Mouse (Mus musculus) lung, postnatal 0 days (tissue): ENCODE data around the gene Ube2d3. TPM values are rescaled to one million over a fixed set of nuclear protein-coding genes. Genes with fewer than 3 reads are reported as not detected.

Experiments
- ATAC-seq: fragments of 200-750 bp; cut with Nextera tagmentation; 2 replicates; pipeline ENCODE4 v1.8.0; 2017; ENCODE audit warnings: moderate library complexity
- DNase-seq: peaks from one replicate; pipeline ENCODE4 v3.0.0-alpha.2; 2016; ENCODE audit warnings: low spot score
- H3K27ac ChIP-seq: fragments of 300-500 bp; sonication (generic); 2 replicates; pipeline ENCODE4 v1.5.1; 2014; ENCODE audit warnings: antibody characterized with exemption, mild to moderate bottlenecking, low read length, mixed read lengths
- H3K27me3 ChIP-seq: fragments of 300-500 bp; sonication (generic); replicated peaks from 2 replicates; pipeline ENCODE4 v1.6.1; 2014; ENCODE audit warnings: low read length, mixed read lengths; ENCODE audit not compliant: insufficient read depth
- H3K36me3 ChIP-seq: fragments of 300-500 bp; sonication (generic); 2 replicates; pipeline ENCODE4 v1.6.1; 2014; ENCODE audit warnings: low read length, mixed read lengths; ENCODE audit not compliant: insufficient read depth
- H3K4me1 ChIP-seq: fragments of 300-500 bp; sonication (generic); 2 replicates; pipeline ENCODE4 v1.6.1; 2014; ENCODE audit warnings: antibody characterized with exemption, low read depth, low read length, mixed read lengths; ENCODE audit not compliant: insufficient read depth
- H3K4me2 ChIP-seq: fragments of 300-500 bp; sonication (generic); replicated peaks from 2 replicates; pipeline ENCODE4 v1.6.1; 2014; ENCODE audit warnings: low read depth, mild to moderate bottlenecking, low read length, moderate library complexity, mixed read lengths
- H3K4me3 ChIP-seq: fragments of 300-500 bp; sonication (generic); 2 replicates; pipeline ENCODE4 v1.5.1; 2014; ENCODE audit warnings: low read depth, low read length
- H3K9ac ChIP-seq: fragments of 300-500 bp; sonication (generic); replicated peaks from 2 replicates; pipeline ENCODE4 v1.6.1; 2014; ENCODE audit warnings: low read depth, mild to moderate bottlenecking
- H3K9me3 ChIP-seq: fragments of 300-500 bp; sonication (generic); 2 replicates; pipeline ENCODE4 v1.6.1; 2016; ENCODE audit warnings: low read length, mixed read lengths
- CTCF ChIP-seq: IDR thresholded peaks from 2 replicates; pipeline ENCODE4 v1.5.1; 2016; ENCODE audit warnings: antibody characterized with exemption, mild to moderate bottlenecking
- EP300 ChIP-seq: IDR thresholded peaks from 2 replicates; pipeline ENCODE4 v1.6.1; 2016; ENCODE audit warnings: antibody characterized with exemption, mild to moderate bottlenecking, control low read depth
- WGBS: fragments of 180-500 bp; shearing (Covaris S2); extraction: QIAGEN DNeasy Blood & Tissue Kit; methylation state at CpG from one replicate; pipeline ENCODE4 v1.1.7; 2014; 5-methylcytosine and 5-hydroxymethylcytosine counted together
- polyA plus RNA-seq: library from polyadenylated mRNA; unstranded; fragments of >200 nt; fragmentation: Nextera tagmentation; extraction: Ambion mirVana; gene quantifications from 2 replicates; pipeline ENCODE4 v1.2.1, GENCODE M21; 2015

Ube2d3 gene
- polyA plus RNA-seq, 1 experiment from 2014 or later = 386 TPM

DNA sequence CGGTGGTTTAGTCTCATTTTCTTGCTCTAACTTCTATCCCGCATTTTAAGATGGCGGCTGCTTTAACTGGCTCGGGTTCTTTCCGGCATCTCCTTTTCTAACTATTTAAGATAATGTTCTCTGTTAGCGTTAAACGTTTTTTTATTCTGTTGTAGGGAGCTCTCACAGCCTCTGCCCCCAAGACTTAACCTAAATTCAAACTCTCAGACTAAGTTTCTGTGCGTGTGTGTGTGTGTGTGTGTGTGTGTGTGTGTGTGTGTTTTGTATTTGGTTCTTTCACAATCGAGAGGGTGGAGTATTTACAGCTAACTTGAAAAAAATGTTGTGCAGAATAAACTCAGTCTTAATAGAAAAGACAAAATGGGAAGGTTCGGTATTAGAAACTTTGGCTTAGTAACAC is 2.7 kb downstream of the Ube2d3 start:
- peak overlapping the region; percentile 66 for H3K4me2 ChIP-seq
- H3K27me3 ChIP-seq = no peaks in the 10 kb centered on the region
- no peak for ATAC-seq
- WGBS = 9% methylated on average over 10 of the region's 10 CpGs
- peak overlapping the region; percentile 96 for H3K9ac ChIP-seq
- no peaks in the 10 kb centered on the region for H3K9me3 ChIP-seq
- 0 out of 2 replicates have a peak, but pooled peaks have one; percentile 24 for TF ChIP-seq EP300
- no peak for TF ChIP-seq CTCF
- peak overlapping the region; percentile 96 for H3K4me3 ChIP-seq
- H3K27ac ChIP-seq = peak overlapping the region; percentile 100
- 0 out of 2 replicates have a peak, but pooled peaks cover 3% of the 10 kb centered on the region for H3K36me3 ChIP-seq
- H3K4me1 ChIP-seq = 0 out of 2 replicates have a peak, but pooled peaks cover 2% of the 10 kb centered on the region
- peak; percentile 59 for DNase-seq

DNA sequence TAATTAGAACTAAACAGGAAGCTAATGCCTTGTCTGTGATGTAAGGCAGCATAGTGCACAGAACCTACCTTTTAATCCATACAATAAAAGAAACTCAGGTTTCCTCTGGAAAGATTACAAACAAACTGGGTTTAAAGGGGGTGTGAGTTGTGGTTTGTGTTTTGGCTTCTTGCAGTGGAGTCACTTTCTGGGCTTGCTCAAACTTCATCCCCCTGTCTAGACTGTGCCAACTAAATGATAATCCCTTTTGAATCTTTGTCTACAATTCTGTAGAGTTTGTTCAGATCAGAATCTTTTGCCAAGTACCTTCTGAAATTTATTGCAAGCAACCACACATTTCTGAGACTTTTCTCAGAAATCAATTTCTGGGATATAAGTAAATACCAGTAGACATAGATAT is 7.0 kb downstream of the Ube2d3 start:
- H3K4me3 ChIP-seq = no peak overlapping the region
- no peaks in the 10 kb centered on the region for H3K27me3 ChIP-seq
- no peaks in the 10 kb centered on the region for H3K9me3 ChIP-seq
- no peak overlapping the region for H3K4me2 ChIP-seq
- no peak for TF ChIP-seq CTCF
- TF ChIP-seq EP300 = no peak
- H3K4me1 ChIP-seq = 0 out of 2 replicates have a peak, but pooled peaks cover 2% of the 10 kb centered on the region
- H3K36me3 ChIP-seq = 0 out of 2 replicates have a peak, but pooled peaks cover 3% of the 10 kb centered on the region
- ATAC-seq (no peak), DNase-seq (no peak)
- no peak overlapping the region for H3K27ac ChIP-seq
- H3K9ac ChIP-seq = no peak overlapping the region

- Histone ChIP-seq H3K9me3 (no peaks in the 10 kb centered on the region), H3K27me3 (no peaks in the 10 kb centered on the region), H3K27ac (no peak overlapping the region), H3K36me3 (peaks cover 10% of the 10 kb centered on the region; the same call in 1 of the 2 replicates), H3K9ac (no peak overlapping the region), H3K4me1 (no peaks in the 10 kb centered on the region), H3K4me3 (no peak overlapping the region), H3K4me2 (no peak overlapping the region)
- DNase-seq (no peak), ATAC-seq (no peak)
- no peak for TF ChIP-seq EP300
- no peak for TF ChIP-seq CTCF
Observed at GRCm38 (mm10) chr3:135458981-135459380, 21.0 kb downstream of the Ube2d3 start.

- no peaks in the 10 kb centered on the region for H3K27me3 ChIP-seq
- no peak overlapping the region for H3K4me3 ChIP-seq
- H3K9me3 ChIP-seq = no peaks in the 10 kb centered on the region
- H3K4me2 ChIP-seq = no peak overlapping the region
- H3K9ac ChIP-seq = no peak overlapping the region
- no peak for TF ChIP-seq CTCF
- no peak for TF ChIP-seq EP300
- no peaks in the 10 kb centered on the region for H3K36me3 ChIP-seq
- H3K4me1 ChIP-seq = no peaks in the 10 kb centered on the region
- WGBS = 76% methylated on average over 1 of the region's 1 CpGs
- DNase-seq = no peak
- ATAC-seq = no peak
- no peak overlapping the region for H3K27ac ChIP-seq
Observed at GRCm38 (mm10) chr3:135468402-135468801, 30.5 kb downstream of the Ube2d3 start.

- DNase-seq (no peak), ATAC-seq (no peak)
- TF ChIP-seq CTCF (no peak), EP300 (no peak)
- H3K4me3 ChIP-seq = no peak overlapping the region
- H3K9me3 ChIP-seq = no peaks in the 10 kb centered on the region
- H3K27ac ChIP-seq = no peak overlapping the region
- no peaks in the 10 kb centered on the region for H3K27me3 ChIP-seq
- H3K9ac ChIP-seq = no peak overlapping the region
- H3K4me2 ChIP-seq = no peak overlapping the region
- H3K36me3 ChIP-seq = no peaks in the 10 kb centered on the region
- WGBS = 47% methylated on average over 3 of the region's 3 CpGs
- no peaks in the 10 kb centered on the region for H3K4me1 ChIP-seq
Observed at GRCm38 (mm10) chr3:135469146-135469545, 31.2 kb downstream of the Ube2d3 start.

- no peak overlapping the region for H3K9ac ChIP-seq
- no peaks in the 10 kb centered on the region for H3K36me3 ChIP-seq
- no peak overlapping the region for H3K4me3 ChIP-seq
- H3K9me3 ChIP-seq = no peaks in the 10 kb centered on the region
- no peak overlapping the region for H3K4me2 ChIP-seq
- no peak for TF ChIP-seq CTCF
- TF ChIP-seq EP300 = no peak
- no peak overlapping the region for H3K27ac ChIP-seq
- H3K27me3 ChIP-seq = no peaks in the 10 kb centered on the region
- no peaks in the 10 kb centered on the region for H3K4me1 ChIP-seq
- 28% methylated on average over 4 of the region's 4 CpGs for WGBS
- ATAC-seq (peak; percentile 88), DNase-seq (peak; percentile 78)
Observed at GRCm38 (mm10) chr3:135469974-135470373, 32.0 kb downstream of the Ube2d3 start.

- ATAC-seq = no peak
- Histone ChIP-seq H3K4me3 (no peak overlapping the region), H3K36me3 (no peaks in the 10 kb centered on the region), H3K27ac (no peak overlapping the region), H3K27me3 (no peaks in the 10 kb centered on the region), H3K4me2 (no peak overlapping the region), H3K4me1 (no peaks in the 10 kb centered on the region), H3K9me3 (no peaks in the 10 kb centered on the region), H3K9ac (no peak overlapping the region)
- TF ChIP-seq EP300 (no peak), CTCF (no peak)
- WGBS = 66% methylated on average over 1 of the region's 1 CpGs
- DNase-seq = no peak
Observed at GRCm38 (mm10) chr3:135470823-135471222, 32.9 kb downstream of the Ube2d3 start.
